Mouse (Mus musculus) urinary bladder, postnatal 36 days (tissue): Measurements from ENCODE around the gene Vkorc1l1.
A peak's percentile ranks its signal among the peaks of the same experiment; 100 is the strongest.
"Not testable (repeated sequence)": the region's sequence is repeated elsewhere in the genome, so short reads cannot be mapped to it uniquely, and the experiment has no call there.

Source experiments
- DNase-seq, 2 experiments: peaks; one replicate each; pipeline ENCODE4 v3.0.0; 2022; ENCODE audit warnings: low spot score in 2 of 2, mixed read lengths in 1 of 2

Vkorc1l1 gene

GRCm38 (mm10) chr5:129941495-129942045, at the start of gene Vkorc1l1:
Gene Vkorc1l1, plus strand, starts transcription at chr5:129941970.
- peak; percentile 96 to 99 for DNase-seq

GRCm38 (mm10) chr5:129895198-129896088, 46.3 kb upstream of the Vkorc1l1 start, which contains the start of gene Zbed5:
Gene Zbed5, plus strand, starts transcription at chr5:129895723.
- peak; percentile 85 to 88 for DNase-seq

- DNase-seq = no peak
Observed at GRCm38 (mm10) chr5:129898449-129898848, 43.3 kb upstream of the Vkorc1l1 start, which contains the start of gene Phkg1. Gene Phkg1, minus strand, starts transcription at chr5:129898549.

GRCm38 (mm10) chr5:129907775-129908174, 34.0 kb upstream of the Vkorc1l1 start:
- no peak for DNase-seq

GRCm38 (mm10) chr5:129908242-129908965, 33.4 kb upstream of the Vkorc1l1 start, which contains the start of gene Nupr1l:
Gene Nupr1l, plus strand, starts transcription at chr5:129908540.
- DNase-seq = peak; percentile 82 to 91

- no peak for DNase-seq
Observed at GRCm38 (mm10) chr5:129909147-129909546, 32.6 kb upstream of the Vkorc1l1 start.

GRCm38 (mm10) chr5:129909591-129909990, 32.2 kb upstream of the Vkorc1l1 start:
- no peak for DNase-seq

GRCm38 (mm10) chr5:129914024-129914423, 27.7 kb upstream of the Vkorc1l1 start:
- peak in 1 of 2 experiments; percentile 13 for DNase-seq

GRCm38 (mm10) chr5:129915491-129915890, 26.3 kb upstream of the Vkorc1l1 start:
- not testable (repeated sequence) for DNase-seq

- DNase-seq = no peak
Observed at GRCm38 (mm10) chr5:129918065-129918651, 23.6 kb upstream of the Vkorc1l1 start.

- no peak for DNase-seq
Observed at GRCm38 (mm10) chr5:129918752-129919151, 23.0 kb upstream of the Vkorc1l1 start.

GRCm38 (mm10) chr5:129919320-129919719, 22.4 kb upstream of the Vkorc1l1 start:
- no peak for DNase-seq

- no peak for DNase-seq
Observed at GRCm38 (mm10) chr5:129921972-129922371, 19.8 kb upstream of the Vkorc1l1 start.

- DNase-seq = no peak
Observed at GRCm38 (mm10) chr5:129924820-129925452, 16.8 kb upstream of the Vkorc1l1 start.

- DNase-seq = no peak
Observed at GRCm38 (mm10) chr5:129925933-129926332, 15.8 kb upstream of the Vkorc1l1 start.

GRCm38 (mm10) chr5:129929924-129930855, 11.6 kb upstream of the Vkorc1l1 start:
- DNase-seq = peak; percentile 6 to 43

- DNase-seq = no peak
Observed at GRCm38 (mm10) chr5:129936941-129937340, 4.8 kb upstream of the Vkorc1l1 start.

GRCm38 (mm10) chr5:129940281-129940680, 1.5 kb upstream of the Vkorc1l1 start:
- no peak for DNase-seq

GRCm38 (mm10) chr5:129940736-129941494, 855 bp upstream of the Vkorc1l1 start:
- no peak for DNase-seq
